Mouse (Mus musculus) left cerebral cortex, adult 11 months (tissue): ENCODE measurements around the gene Zfp979.
"Not testable (repeated sequence)": the region's sequence is repeated elsewhere in the genome, so short reads cannot be mapped to it uniquely, and the experiment has no call there.

Experiments used
- DNase-seq: peaks from one replicate; pipeline ENCODE4 v3.0.0; 2022; ENCODE audit warnings: low spot score

Gene Zfp979

DNA sequence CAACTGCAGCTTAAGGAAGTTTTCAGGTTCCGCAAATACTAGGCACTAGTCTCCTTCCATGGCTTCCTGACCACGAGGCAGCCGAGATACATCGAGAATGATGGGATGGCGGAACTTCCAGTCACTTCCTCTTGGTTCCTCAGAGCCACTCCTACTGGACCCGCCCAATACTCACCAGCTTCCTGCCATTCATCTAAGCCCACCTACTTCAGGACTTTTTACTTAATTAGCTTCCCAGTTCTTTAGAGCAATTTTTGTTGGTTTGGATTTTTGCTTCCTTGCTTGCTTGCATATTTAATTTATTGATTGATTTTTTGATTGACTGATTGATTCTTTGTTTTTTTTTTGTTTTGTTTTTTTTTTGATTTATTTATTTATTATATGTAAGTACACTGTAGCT, at the start of gene Zfp979:
Gene Zfp979 (minus strand): TSS at position 101 of the 400 bp plus-strand sequence.
- DNase-seq: not testable (repeated sequence)

DNA sequence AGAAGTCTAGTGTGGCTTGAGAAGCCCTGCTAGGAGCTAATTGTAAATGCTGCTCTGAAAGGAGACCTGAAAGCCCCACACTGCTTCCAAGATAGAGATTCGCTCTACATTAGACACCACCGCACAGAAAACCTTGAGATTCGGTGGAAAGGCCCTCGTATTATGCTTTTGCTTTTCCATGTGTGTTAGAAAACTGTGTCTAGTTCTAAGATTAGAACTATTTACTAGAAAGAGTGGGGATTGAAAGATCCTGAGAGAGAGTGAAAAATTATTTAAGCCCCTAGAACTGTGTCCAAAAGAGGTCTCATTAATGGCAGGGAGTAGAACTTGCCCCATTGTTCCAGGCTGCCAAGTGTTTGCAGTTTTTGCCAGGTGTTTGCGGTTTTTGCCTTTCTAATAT, 12.9 kb upstream of the Zfp979 start:
- DNase-seq: not testable (repeated sequence)

DNA sequence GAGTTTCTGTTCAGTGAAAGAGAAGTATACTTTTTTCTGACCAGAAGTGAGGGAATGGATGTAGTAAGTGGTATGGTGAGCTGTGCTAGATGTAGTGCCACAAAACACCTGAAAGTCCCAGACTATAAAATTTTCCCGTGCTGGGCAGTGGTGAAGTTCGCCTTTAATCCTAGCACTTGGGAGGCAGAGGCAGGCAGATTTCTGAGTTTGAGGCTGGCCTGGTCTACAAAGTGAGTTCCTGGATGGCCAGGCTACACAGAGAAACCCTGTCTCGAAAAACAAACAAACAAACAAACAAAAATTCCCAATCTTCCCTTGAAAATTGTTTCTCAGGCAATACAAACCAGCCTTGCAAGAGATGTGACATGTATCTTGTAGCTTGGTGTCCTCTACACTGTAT, 5.1 kb upstream of the Zfp979 start:
- not testable (repeated sequence) for DNase-seq

DNA sequence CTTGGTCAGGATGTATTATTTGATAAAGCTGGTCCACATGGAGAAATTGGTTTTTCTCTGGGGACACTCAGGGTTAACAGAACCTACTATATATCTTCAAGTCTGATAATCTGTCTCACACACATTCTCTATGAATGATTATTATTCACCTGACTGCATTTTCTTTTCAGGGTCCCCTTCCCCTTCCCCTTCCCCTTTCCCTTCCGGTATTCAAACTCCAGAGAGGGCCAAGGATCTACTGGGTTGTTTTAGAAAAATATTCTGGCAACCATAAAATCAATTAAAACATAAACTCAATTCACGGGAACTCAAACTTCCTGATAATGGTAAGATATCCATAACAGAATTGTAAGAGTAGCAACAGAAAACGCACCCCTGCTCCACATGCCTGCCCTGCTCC, 381 bp downstream of the Zfp979 start:
- DNase-seq: not testable (repeated sequence)

DNA sequence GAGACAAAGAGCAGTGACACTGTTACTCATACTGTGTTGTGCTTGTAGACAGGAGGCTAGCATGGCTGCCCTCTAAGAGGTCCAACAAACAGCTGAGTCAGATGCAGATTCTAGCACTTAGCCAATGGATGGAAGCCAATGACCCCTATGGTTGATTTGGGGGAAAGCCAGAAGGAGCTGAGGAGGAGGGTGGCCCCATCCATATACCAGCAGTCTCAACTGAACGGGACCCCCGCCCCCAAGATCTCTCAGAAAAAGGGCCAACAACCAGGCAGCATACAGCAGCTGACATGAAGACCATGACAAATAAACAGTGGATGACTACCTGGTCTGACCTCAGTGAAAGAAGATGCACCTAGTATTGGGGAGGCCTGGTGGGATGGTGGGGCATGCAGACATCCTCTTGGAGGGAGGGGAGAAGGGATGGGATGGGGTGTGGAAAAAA, 8.5 kb downstream of the Zfp979 start:
- not testable (repeated sequence) for DNase-seq

DNA sequence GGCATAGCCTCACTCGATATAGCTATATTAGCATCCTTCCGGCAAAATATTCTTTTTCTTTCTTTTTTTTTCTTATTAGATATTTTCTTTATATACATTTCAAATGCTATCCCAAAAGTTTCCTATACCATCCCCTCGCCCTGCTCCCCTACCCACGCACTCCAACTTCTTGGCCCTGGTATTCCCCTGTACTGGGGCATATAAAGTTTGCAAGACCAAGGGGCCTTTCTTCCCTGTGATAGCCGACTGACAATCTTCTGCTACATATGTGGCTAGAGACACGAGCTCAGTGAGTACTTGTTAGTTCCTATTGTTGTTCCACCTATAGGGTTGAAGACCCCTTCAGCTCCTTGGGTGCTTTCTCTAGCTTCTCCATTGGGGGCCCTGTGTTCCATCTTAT, 35.8 kb downstream of the Zfp979 start:
- not testable (repeated sequence) for DNase-seq

DNA sequence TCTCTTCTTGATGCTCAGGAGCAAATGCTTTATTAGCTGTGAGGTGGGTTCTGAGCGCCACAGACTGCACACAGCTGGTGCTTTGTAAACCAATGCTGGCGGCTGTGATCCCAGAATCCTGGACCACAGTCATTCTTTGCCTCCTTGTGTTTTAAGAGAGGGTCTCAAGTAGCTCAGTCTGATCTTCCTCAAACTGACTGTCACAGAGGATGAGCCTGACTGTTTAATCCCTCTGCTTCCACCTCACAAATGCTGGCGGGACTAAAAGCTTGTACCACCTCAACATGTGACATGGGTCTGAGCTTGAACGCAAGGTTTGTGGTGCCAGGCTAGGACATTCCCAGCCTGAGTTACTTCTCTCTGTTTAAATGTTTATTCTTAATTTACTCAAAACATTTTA, 36.8 kb downstream of the Zfp979 start:
- DNase-seq: no peak

DNA sequence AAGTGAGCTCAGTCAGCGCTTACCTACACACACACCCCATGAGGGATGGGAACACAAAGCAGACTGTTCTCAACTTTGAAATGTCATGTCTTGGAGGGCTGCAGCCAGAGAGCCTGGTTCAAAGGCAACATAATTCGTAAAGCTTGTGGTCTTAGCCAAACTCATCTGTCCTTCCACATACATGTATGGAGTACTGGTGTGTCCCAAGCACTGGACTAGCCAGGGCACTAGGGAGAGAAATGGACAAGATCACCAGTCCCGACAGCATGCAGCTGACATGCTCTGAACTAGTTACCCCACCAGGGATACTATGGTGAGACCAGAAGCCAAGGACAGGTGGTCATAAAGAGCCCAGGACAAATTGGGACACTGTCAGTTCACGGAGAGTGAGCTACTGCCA, 38.5 kb downstream of the Zfp979 start:
- no peak for DNase-seq

DNA sequence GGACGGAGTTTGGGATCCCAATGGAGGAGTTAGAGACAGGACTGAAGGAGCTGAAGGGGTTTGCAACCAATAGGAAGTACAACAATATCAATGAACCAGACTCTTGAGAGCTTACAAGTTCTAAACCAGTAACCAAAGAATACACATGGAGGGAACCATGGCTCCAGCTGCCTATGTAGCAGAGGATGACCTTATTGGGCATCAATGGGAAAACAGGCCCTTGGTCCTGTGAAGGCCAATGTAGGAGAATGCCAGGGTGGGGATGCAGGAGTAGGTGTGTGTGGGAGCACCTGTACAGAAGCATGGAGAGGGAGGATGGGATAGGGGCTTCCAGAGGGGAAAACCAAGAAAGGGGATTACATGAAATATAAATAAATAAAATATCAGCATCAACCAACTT, 40.4 kb downstream of the Zfp979 start:
- DNase-seq: no peak

DNA sequence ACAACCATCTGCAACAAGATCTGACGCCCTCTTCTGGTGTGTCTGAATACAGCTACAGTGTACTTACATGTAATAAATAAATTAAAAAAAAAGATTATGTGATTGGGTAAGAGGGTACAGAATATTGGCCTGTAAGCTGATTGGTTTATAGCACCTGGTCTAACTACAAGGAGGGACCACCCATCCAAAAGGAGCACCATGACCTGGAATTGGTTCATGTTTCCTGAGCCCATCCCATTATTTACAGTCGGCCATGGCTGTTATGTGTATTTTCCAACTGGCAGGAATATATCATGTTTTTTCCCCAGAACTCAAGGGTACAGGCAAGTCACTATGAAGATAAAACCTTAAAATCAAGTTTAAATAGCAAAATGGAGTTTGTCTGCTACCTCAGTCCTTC, 43.5 kb downstream of the Zfp979 start:
- DNase-seq: no peak

DNA sequence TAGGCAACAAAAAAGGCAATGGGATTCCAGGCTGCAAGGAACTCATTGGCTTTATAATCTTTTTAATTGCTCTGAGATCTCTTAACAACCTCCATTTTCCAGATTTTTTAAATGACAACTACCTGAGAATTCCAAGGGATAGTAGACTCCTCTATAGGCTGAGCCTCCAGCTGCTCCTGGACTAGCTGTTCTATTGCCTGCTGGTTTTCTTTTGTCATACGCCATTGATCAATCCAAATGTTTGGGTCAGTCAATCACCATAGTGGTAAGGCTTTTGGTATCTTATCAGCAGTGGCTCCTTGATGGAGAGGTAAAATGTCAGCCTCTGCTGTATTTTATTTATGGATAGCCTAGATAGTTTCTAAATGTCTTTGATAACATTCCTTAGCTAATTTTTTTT, 44.6 kb downstream of the Zfp979 start:
- no peak for DNase-seq

DNA sequence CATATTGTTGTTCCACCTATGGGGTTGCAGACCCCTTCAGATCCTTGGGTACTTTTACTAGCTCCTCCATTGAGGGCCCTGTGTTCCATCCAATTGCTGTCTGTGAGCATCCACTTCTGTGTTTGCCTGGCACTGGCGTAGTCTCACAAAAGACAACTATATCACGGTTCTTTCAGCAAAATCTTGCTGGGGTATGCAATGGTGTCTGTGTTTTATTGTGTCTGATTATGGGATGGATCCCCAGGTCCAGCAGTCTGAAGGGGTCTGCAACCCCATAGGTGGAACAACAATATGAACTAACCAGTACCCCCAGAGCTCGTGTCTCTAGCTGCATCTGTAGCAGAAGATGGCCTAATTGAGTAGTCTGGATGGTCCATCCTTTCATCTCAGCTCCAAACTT, 47.7 kb downstream of the Zfp979 start:
- DNase-seq: not testable (repeated sequence)

DNA sequence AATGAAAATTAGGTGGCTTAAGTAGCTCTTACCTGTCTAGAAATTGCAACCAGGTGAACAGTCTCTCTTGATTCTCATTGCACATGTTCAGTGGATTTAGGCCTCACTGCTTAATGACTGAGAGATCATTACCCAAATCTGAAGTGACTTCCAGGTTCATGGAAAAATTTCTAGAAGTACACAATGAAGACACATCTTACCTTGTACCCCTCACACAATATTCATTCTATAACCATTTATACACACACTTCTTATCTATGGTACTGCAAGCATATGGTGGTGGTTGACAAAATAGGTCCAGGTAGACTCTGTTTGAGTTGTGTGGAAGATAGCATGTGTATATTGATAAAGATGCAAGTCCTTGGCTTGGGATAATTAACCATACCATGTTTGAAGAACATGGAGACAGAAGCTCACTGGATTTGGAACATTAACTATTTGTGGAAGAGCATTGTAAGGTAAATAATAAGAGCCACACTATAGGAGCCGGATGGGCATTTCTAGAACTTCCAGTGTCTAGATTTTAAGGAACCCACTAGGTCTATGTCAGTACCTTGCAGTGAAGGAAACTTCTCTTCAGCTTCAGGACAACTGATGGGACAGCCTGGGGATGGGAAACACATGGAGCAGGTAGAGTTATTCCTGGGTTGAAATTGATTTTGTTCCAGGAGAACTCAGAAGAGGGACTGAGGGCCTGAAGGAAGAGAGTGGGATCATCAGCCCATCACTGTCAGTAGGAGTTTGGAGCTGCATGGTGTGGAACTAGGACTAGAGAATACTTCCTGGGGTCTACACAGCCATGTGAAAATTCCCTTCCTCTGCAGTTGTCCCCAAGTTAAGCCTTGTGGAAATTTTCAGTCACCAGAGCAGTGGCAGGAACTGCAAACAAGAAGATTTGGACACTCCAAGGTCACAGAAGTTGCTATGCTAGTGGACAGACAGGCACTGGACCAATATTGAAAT, 55.5 kb downstream of the Zfp979 start:
- no peak for DNase-seq

DNA sequence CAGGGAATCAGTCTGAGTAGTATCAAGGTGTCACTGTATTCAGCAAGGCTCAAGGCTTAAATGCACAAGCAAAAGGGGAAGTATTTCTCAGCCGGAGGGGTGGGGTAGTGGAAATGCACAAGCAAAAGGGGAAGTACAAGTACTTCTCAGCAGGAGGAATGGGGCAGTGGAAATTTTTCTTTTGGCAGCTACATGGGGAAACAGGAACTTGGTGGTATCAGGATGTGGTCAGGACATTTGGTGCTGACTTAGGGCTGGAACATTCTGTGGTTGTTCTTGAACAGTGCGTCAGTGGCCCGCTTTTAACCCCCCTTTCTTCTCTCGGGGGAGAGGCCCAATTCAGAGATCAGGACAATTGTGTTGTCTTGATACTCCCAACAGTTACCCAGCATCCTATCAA, 62.9 kb downstream of the Zfp979 start:
- DNase-seq: not testable (repeated sequence)

DNA sequence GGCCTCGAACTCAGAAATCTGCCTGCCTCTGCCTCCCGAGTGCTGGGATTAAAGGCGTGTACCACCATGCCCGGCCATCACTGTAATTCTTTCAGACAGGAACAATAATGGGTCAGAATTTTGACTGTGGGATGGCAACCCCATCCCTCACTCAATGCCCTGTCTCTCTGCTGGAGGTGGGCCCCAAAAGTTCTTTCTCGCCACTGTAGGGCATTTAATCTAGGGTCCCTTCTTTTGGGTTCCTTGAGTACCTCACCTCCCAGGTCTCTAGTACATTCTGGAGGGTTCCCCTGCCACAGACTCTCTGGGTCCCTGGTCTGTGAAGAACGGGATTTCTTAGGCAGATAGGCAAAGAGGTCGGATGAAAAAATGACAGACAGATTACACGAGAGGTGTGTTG, 71.2 kb downstream of the Zfp979 start:
- DNase-seq: not testable (repeated sequence)

DNA sequence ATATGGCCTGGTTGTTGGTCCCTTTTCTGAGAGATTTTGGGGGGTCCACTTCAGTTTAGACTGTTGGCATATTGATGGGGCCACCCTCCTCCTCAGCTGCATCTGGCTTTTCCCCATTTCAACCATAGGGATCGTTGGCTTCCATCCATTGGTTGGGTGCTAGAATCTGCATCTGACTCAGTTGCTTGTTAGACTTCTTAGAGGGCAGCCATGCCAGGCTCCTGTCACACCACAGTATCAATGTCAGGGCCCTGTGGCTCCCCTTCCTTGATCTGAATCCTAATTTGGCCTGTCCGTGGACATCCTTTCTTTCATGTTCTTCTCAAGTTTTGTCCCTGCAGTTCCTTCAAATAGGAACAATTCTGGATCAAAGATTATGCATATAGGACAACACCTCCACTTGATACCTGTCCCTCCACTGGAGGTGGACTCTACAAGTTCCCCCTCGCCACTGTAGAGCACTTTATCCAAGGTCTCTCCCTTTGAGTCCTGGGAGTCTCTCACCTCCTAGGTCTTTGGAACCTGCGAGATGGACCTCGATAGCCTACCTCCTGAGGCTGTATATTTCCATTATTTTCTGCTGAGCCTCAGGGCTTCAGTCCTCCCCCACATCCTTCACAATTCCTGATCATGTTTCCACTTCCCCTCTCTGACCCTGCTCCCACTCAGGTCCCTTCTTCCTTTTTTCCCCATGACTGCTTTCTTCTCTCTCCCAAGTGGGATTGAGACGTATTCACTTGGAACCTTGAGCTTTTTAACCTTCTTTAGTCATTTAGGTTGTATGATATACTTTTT, 76.7 kb downstream of the Zfp979 start:
- no peak for DNase-seq
